Mouse (Mus musculus): ENCODE measurements at regions not wholly inside any gene's neighbourhood (a gene's known extent, or its start where the extent isn't known, plus 50 kb on each side); places are given as distances from the start of the nearest gene placed in this dataset.
"Not testable (repeated sequence)": the region's sequence is repeated elsewhere in the genome, so short reads cannot be mapped to it uniquely, and the experiment has no call there.

GRCm38 (mm10) chr10:68961376-68961775, 189.9 kb upstream of the Rhobtb1 start:
- DNase-seq (ENCODE audit: low spot score), result no peak

- no peak for DNase-seq (ENCODE audit: low spot score)
These were observed 188.1 kb upstream of the Rhobtb1 start for GRCm38 (mm10) chr10:68963090-68963489.

GRCm38 (mm10) chr10:68965271-68965670, 186.0 kb upstream of the Rhobtb1 start:
- no peak for DNase-seq (ENCODE audit: low spot score)

DNA sequence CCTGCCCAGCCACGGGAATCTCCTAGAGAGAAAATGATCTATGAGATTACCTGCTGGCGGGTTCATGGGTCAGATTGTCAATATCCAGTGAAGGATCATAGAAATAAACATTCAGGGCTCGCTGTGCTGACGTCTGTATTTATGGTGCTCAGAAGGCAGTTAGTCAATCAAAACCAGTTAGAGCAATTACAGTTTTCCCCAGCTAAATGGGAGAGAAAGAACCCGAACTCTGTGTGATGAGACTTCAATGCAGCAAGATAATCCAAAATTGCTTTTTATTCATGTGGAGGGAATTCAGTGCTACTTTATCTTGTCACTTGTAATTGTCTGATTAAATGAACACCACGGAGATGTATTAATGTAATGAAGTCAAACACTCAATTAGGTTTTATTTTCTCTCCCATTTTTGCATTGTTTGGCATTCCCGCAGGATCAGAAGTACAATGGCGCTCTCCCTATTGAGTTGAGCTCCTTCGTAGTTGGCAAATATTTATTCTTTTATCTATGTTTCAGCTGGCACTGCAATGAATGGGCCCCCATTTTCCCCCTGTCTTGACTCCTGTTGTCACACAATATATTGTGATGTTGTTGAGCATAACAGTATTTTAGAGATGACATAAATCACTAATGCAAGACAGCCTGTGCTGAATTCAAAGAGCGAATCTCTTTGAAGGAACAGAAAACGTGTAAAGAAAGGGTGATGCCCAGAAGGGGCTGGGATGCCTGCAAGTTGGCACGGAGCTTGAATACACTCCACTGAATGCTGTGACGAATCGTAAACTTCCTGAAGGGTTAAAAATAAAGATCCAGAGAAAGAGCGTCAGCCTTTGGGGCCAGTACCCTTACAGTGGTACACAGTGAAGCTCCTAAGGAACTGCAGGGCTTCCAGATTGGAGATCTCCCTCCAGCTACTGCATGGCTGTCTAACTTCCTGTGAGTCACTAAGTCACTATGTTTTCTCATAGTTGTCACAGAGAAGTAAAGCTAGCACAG, 183.0 kb upstream of the Rhobtb1 start:
- DNase-seq (ENCODE audit: low spot score), result no peak

GRCm38 (mm10) chr10:68970521-68970920, 180.7 kb upstream of the Rhobtb1 start:
- no peak for DNase-seq (ENCODE audit: low spot score)

GRCm38 (mm10) chr10:68974771-68975170, 176.5 kb upstream of the Rhobtb1 start:
- no peak for DNase-seq (ENCODE audit: low spot score)

- DNase-seq (ENCODE audit: low spot score), result no peak
These were observed 174.7 kb upstream of the Rhobtb1 start for GRCm38 (mm10) chr10:68976443-68977025.

GRCm38 (mm10) chr10:68978115-68978514, 173.1 kb upstream of the Rhobtb1 start:
- DNase-seq (ENCODE audit: low spot score), result no peak

GRCm38 (mm10) chr10:68979949-68980348, 171.3 kb upstream of the Rhobtb1 start:
- DNase-seq (ENCODE audit: low spot score), result no peak

DNA sequence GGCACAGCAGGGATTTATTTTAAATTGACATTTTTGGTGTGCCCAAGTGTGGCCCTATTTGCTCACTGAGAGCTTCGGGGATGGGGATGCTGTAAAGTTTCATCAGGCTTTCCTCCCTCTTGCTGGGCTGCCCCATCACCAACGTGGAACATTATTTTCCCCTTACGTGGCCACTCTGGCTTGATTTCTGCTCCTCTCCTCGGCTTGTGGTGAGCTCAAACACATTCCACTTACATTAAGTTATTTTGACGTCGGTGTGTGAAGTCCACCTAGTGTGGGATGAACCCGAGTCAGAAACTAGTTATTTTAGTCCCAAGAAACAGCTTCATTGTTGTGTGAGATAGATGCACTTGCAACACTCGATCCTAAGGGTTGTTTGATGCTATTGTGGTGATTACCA, 168.9 kb upstream of the Rhobtb1 start:
- no peak for DNase-seq (ENCODE audit: low spot score)

- DNase-seq (ENCODE audit: low spot score), result no peak
These were observed 160.7 kb upstream of the Rhobtb1 start for GRCm38 (mm10) chr10:68990584-68990983.

DNA sequence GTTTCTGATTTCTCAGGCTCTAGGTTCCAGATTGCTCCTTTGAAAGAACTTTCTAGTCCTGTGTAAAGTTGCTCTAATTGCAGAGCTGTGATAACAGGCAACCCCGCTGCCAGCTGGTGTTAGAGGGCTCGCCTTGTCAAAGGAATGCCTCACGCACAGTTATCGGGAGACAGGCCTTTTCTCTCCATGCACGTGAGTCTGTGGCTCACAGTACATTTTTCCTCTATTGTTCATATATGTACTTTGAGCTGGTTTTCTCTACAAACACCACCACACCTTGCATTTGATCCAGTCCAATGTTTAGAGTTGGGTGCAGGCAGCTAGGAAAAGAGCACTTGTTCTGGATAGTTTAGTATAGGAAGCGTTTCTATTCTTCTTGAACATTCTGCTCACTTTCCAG, 151.6 kb upstream of the Rhobtb1 start:
- DNase-seq (ENCODE audit: low spot score), result no peak

GRCm38 (mm10) chr10:69001654-69002435, 149.4 kb upstream of the Rhobtb1 start:
- no peak for DNase-seq (ENCODE audit: low spot score)

DNA sequence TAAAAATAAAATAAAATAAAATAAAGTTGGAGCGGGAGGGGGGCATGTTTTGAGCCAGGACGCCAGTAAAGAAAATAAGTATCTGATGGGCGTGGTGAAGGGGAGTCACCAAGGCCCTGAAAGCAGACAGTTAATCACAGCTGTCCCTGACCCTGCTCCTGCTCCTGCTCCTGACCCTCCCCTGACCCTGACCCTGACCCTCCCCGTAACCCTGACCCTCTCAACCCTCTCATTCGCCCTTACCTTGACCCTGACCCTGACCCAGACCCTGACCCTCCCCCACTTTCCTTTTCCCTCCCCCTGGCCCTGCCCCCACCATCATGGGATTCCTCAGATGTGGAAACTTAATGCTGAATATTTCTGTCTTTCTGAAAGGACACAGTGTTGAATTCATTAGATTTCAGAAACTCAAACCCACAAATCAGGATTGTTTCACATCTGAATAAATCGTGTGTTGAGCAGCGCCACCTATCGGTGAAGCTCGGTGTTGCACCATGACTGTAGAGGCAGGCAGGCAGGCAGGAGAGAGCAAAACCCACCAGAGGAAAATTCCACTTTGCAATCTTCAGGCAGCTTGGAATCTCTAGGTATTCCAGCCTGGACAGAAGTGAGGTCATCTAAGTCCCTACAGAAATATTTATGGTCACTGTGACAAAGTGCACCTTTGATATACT, 145.9 kb upstream of the Rhobtb1 start:
- DNase-seq (ENCODE audit: low spot score), result peak; percentile 78

DNA sequence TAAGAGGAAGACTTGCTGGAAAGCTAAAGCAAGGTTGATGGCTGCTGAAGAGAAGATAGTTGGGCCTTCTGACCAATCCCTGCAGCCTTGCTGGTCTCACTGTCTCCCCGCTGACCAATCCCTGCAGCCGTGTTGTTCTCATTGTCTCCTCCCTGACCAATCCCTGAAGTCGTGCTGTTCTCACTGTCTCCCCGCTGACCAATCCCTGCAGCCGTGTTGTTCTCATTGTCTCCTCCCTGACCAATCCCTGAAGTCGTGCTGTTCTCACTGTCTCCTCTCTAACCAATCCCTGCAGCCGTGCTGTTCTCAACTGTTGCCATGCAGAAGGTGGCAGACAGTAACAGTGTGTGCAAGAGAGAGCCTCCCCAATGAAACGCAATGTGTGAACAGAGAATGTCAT, 142.6 kb upstream of the Rhobtb1 start:
- not testable (repeated sequence) for DNase-seq (ENCODE audit: low spot score)

- DNase-seq (ENCODE audit: low spot score), result no peak
These were observed 130.2 kb upstream of the Rhobtb1 start for GRCm38 (mm10) chr10:69020811-69021743.

DNA sequence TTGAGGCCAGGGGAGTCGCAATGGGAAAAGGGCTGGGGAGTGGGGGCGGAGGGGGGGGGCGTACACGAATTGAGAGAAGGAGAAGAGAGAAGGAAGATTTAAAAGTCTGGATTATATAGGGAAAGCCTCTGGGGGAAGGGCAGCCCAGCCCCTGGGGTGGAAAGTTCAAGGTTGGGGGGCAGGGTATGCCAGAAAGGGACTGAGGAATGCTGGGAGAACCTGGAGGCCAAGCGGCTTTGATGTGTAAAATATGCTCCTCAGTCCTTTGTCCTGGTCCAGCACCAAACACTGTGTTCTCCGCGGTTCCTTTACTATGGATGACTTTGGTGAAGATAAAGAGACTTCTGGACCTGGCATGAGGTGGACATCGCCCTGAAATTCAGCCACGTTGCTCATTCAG, 117.8 kb upstream of the Rhobtb1 start:
- DNase-seq (ENCODE audit: low spot score), result no peak

GRCm38 (mm10) chr10:69034390-69035120, 116.7 kb upstream of the Rhobtb1 start:
- DNase-seq (ENCODE audit: low spot score), result no peak

GRCm38 (mm10) chr10:69035536-69035935, 115.7 kb upstream of the Rhobtb1 start:
- not testable (repeated sequence) for DNase-seq (ENCODE audit: low spot score)

GRCm38 (mm10) chr10:69036096-69036495, 115.1 kb upstream of the Rhobtb1 start:
- no peak for DNase-seq (ENCODE audit: low spot score)
